Mouse (Mus musculus): Measurements from ENCODE around the gene Gm20481.
"Not testable (repeated sequence)": the region's sequence is repeated elsewhere in the genome, so short reads cannot be mapped to it uniquely, and the experiment has no call there.

The Gm20481 gene

DNA sequence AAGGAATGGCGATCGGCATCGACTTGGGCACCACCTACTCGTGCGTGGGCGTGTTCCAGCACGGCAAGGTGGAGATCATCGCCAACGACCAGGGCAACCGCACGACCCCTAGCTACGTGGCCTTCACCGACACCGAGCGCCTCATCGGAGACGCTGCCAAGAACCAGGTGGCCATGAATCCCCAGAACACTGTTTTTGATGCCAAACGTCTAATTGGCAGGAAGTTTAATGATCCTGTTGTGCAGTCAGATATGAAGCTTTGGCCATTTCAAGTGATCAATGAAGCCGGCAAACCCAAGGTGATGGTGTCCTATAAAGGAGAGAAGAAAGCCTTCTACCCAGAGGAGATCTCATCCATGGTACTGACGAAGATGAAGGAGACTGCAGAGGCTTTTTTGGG, 7.3 kb downstream of the Gm20481 start:
- DNase-seq: no peak

DNA sequence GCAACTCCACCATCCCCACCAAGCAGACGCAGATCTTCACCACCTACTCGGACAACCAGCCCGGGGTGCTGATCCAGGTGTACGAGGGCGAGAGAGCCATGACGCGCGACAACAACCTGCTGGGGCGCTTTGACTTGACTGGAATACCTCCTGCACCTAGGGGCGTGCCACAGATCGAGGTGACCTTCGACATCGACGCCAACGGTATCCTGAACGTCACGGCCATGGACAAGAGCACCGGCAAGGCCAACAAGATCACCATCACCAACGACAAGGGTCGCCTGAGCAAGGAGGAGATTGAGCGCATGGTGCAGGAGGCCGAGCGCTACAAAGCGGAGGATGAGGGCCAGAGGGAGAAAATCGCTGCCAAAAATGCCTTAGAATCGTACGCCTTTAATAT, 8.5 kb downstream of the Gm20481 start:
- DNase-seq: no peak

DNA sequence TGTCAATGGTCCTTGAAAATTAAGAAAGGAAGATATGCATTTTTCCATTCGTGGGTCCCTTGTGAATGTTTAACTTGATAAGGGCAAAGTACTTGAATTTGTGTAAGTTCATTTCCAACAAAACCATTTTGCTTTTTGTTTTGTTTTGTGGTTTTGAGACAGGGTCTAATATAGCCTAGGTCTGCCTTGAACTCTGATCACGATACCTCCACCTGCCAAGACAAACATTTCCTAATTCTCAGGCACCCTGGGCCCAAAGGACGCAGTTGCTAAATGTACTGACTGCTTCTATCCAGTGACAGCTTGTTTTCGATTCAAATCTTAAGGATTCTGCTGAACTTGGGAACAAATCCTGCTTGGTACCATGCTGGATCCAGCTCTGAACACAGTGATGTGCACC, 9.9 kb downstream of the Gm20481 start:
- no peak for DNase-seq

DNA sequence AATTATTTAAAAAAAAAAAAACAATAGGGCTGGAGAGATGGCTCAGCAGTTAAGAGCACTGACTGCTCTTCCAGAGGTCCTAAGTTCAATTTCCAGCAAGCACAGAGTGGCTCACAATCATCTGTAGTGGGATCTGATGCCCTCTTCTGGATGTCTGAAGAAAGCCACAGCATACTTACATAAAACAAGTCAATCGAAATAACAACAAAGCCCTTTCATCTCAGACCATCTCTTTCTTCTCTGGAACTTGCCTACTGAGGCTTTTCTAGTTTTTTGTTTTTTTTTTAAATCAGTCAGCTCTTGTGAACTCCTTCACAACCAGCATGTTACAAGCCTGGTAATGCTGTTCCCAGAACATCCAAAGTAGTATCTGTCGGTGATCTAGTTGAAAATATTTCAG, 10.9 kb downstream of the Gm20481 start:
- DNase-seq: peak; percentile 54 to 63

DNA sequence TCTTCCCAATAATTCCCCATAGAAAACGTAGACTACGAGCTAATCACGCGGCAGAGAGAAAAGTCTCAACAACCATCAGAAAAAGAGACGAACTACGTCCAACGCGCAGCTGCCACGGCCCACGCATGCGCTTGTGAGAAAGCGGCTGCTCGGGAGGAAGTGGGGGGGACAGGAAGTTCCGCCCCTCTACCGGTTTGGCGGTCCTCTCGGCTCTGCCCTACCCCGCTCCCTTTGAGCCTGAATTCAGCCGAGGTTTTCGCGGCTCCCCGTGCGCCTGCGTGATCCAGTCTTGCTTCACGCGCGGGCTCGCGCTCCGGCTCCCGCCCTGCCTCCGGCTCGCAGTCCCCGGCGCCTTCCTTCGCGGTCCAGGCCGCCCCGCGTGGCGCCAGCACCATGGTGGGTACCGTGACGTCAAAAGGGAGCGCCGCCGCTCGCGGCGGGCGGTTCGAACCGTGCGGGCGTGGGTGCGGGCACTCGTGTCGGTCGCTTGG, 12.0 kb downstream of the Gm20481 start, which contains the start of gene Lsm2:
Gene Lsm2 (plus strand): TSS at position 173 of the 491 bp plus-strand sequence.
- peak; percentile 92 to 96 for DNase-seq

DNA sequence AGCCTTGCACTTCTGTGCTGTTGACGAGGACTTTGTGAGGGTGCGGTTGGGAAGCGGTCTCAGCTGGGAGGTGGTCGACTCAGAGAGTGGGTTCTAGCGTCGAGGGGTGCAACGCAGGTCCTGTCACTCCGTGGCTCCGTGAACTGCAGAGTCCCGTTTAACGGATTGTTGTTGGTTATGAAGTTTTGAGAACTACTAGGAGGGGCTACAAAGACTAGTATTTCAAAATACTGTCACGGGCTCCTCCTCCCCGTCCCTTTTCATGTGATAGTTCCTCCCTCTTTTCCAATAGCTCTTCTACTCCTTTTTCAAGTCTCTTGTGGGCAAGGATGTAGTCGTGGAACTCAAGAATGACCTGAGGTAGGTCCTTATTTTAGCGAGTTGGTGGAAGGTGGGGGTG, 12.6 kb downstream of the Gm20481 start:
- DNase-seq: no peak

DNA sequence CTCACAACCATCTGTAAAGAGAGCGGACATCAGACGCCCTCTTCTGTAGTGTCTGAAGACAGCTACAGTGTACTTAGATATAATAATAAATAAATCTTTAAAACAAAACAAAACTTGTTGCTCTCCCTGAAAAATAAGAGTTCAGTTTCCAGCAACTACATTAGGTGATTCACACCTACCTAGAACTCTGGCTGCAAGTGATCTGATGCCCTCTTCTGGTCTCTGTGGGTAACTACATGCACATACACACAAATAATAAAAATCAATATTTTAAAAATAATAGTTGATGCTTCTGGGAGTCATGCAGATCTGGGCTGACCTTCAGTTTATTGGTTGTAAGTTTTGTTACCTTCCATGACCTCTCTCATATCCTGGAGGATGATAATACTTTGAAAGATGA, 14.5 kb downstream of the Gm20481 start:
- peak in 1 of 2 experiments; percentile 50 for DNase-seq

DNA sequence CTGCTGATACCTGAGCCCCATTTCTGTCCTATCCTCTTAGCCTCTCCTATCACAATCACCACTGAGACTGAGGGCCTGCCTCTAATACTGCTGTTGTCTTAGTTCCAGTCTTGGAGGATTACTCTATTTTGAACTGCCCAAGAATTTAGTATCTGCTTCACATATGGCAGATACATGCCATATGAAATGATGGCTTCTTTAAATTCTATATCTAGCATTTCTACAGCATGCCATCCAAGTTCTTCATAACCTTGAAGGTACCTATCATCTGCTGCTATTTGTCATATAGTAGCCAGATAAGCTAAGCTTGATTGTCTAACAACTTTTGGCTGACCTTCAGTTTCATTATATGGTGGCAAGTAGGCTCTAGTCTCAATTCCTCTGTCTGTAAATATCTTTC, 25.0 kb downstream of the Gm20481 start:
- no peak for DNase-seq

DNA sequence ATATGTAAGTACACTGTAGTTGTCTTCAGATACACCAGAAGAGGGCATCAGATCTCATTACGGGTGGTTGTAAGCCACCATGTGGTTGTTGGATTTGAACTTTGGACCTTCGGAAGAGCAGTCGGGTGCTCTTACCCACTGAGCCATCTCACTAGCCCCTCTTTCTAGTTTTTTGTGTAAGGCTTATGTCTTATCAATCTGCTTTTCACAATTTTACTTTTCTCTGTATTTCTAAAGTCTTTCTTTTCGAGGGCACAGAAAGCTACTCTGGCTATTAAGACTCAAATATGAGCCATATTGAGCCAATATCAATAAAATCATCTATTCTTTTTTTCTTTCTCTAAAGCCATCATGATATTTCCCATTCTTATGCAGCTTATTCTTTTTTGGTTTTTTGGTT, 25.5 kb downstream of the Gm20481 start:
- DNase-seq: peak in 1 of 2 experiments; percentile 15

DNA sequence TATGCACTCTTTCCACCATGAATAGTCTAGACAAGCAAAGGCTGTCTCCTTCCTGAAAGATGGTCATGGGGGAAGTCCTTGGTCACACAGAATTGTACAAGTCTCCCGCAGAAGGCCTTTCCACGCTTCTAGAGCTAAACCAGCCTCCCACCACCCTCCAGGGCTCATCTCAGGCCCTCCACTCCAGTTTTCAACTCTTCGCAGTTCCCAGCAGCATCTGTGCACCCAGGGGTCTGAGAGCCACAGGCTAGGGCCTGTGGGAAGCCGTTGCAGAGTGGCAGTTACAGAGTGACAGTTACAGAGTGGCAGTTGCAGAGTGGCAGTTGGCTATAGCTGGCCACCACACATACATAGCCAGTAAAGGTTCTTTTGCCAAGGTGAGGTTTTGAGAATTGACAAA, 26.2 kb downstream of the Gm20481 start:
- peak in 1 of 2 experiments; percentile 16 for DNase-seq

DNA sequence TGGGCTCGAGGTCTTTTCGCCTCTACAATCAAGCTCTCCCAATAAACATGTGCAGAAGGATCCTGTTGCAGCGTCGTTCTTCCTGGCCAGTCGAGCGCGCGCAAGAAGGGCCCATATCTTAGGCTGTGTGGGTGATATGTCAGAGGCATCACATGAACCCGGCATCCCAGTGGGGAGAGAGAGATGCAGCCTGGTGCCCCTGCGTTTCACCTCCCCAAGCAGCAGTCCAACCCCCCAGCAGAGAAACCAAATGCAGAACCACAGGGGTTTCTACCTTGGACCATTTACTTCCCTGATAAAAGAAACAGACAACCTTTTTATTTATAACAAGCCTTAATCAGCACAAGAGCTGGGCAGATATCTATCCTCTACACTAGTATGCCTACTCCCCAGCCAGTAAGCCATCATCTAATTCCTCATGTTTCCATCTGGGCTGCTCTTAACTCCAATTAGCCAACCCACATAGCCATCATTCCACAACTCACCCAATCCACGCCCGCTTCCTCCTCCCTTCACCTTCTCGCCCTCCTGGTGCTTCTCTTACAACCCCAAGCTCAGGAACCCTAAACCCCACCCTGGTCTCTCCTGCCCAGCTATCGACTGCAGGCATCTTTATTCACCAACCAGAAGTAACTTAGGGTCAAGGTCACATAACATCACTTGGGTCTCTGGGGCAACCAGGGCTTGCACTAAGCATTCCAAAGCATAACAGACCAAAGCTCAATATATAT, 26.9 kb downstream of the Gm20481 start:
- DNase-seq: peak in 1 of 2 experiments; percentile 26

DNA sequence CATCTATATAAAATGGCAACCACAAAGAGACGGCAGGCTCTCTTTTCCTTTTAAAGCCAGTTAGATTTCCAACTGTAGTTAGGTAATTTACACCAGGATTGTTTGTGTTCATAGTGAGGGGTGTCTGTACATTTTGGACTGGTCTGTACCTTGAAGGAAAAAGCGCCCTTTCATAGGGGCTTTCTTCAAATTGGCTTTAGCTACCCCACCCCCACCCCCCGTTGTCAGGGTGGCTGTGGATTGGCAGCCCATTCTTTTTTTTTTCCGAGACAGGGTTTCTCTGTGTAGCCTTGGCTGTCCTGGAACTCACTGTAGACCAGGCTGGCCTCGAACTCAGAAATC, 27.4 kb downstream of the Gm20481 start:
- peak in 1 of 2 experiments; percentile 15 for DNase-seq

DNA sequence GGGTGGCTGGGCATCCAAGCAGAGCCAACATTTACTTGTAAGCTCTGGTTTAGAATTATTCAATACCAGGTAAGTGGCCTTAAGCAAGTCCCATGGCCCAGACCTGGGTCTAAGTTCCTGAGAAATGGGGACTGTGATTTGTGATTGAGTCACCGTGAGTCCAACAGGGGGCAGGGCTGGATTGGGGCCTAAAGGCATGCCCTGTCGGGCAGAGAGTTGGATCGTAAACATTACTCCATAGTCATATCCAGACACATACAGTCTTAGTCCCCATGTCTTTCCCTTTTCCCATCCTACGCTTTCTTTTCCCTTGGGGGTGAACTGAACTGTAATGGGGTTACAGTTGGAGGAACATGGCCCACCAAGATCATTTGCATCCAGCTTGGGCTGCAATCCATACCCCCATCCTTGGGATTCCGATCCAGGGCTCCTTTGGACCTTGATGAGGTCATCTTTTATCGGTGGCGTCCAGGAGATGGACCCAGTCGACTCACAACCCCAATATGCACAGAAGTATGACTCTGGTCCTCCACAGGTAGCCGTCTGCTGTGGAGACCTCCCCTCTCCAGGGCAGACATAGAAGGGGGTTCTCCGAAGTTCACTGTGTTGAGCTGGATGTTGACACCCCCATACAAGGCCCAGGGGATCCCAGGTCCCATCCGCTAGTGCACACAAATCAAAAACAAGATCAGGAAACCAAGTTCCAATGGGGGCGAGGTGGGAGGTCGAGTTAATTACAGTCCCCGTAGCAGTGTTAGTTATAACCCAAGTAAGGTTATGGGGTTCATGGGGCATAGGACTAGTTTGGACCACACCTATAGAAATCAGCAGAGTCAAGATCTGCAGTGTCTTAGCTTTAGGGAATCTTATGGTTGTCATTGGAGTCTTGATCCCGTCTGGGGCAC, 29.1 kb downstream of the Gm20481 start:
- DNase-seq: no peak

DNA sequence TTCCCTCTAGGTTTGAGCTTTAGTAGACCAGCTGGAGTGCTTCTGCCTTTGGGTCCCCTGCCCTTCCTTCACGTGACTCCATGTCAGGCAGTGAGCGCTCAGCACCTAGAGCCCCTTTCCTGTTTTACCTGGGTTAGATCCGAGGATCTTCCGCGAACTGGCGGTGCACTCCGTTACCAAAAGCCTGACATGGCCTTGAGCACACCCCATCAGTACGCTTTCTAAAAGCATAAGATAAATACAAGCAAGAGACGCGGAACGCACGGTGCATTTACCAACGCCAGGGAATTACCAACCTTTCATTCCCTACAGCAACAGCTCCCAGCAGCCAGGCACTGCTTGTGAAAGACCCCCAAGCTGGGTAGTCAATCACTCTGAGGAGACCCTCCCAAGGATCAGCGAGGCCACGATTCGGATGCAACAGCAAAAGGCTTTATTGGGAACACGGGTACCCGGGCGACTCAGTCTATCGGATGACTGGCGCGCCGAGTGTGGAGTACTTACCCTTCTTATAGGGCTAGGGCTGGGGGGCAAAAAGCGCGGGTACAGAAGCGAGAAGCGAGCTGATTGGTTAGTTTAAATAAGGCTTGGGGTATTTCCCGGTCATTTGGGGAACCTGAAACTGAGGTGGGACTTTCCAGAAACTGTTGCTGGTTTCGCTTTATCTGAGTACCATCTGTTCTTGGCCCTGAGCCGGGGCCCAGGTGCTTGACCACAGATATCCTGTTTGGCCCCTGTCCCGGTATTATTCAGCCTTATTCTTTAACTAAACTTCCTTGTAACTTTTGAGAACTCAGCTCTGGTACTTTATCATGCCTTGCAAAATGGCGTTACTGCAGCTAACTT, 30.4 kb downstream of the Gm20481 start:
- DNase-seq: not testable (repeated sequence)

DNA sequence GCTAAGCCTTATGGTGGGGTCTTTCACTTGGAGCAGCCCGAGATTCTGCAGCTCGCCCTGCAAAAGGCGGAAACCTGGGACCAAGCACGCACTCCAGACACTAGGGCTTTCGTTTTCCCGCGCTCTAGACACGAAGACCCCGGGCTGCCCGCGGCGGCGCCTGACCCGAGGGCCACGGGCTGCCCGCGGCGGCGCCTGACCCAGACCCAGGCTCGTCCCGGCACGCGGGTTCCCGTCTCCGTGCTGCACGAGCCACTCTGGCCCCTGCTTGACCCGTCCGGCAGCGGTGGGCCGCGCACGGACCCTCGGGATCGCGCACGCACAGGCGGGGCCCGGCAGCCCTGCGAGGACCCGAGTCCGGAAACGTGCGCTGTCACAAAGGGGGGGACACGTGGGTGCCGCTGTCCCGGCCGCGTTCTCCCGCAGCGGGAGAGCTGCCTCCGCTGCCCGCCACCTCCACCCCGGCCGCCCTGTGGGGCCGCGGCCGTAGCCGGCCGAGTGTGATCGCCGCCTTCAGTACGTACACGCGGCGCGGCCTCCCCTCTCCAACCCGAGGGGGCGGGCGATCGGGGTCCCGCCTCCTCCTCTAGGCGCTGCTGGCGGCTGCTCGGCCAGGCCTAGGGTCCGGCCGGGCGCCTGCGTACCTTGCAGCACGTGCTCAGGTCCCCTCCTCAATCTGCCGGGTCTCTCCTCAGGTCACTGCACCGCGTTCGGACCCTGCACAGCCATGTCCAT, 31.2 kb downstream of the Gm20481 start, which contains the start of gene Vars:
Gene Vars (plus strand): TSS at position 271 of the 735 bp plus-strand sequence.
- peak; percentile 85 to 93 for DNase-seq

DNA sequence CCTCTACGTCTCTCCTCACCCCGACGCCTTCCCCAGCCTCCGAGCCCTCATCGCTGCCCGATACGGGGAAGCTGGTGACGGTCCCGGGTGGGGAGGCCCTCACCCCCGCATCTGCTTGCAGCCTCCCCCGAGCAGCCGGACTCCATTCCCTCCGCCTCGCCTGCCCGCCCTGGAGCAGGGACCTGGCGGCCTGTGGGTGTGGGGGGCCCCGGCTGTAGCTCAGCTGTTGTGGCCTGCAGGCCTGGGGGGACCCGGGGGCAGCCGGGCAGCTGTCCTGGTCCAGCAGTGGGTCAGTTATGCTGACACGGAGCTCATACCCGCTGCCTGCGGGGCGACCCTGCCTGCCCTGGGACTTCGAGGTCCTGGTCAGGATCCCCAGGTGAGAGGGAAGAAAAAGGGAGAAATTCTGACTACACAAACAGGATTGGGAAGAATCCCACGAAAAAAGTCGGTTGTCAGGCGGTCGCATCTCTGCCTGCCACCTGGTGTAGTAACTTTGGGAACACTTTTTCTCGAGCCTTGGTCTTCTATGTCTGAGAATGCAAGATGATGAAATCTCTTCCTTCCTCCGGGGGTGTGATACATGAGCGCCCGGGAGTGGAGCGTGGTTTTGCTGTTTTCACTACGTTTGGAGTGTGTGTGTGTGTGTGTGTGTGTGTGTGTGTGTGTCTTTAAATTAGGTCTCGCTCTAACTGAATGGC, 31.9 kb downstream of the Gm20481 start:
- DNase-seq: no peak

DNA sequence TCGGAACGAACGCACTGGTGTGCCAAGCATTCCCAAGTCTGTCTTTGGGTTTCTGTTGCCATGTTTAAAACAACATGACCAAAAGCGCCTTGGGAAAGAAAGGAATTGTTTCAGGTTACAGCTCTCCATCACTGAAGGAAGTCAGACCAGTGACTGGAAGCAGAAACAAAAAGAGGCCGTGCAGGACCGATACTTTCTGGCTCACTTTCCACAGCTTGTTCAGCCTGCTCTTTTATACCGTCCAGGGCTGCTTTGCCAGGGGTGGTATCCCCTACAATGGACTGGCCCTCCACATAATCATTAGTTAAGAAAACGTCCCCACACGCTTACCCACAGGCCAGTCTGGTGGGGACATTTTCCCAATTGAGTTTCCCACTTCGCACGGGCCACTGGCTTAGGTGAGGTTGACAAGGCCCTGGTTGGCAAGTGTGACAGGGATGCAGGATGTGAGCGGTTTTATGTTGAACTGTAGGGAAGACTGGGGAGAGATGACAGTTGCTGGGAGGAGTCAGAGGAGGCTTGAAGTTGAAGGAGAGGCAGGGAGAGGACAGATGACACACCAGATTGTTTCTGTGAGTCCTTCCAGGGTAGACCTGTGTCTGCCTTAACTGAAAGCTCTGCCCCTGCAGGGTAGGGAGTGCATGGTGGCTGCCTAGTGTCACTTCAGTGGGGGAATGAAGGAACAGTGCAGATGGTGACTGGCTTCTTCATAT, 32.6 kb downstream of the Gm20481 start:
- DNase-seq: no peak

DNA sequence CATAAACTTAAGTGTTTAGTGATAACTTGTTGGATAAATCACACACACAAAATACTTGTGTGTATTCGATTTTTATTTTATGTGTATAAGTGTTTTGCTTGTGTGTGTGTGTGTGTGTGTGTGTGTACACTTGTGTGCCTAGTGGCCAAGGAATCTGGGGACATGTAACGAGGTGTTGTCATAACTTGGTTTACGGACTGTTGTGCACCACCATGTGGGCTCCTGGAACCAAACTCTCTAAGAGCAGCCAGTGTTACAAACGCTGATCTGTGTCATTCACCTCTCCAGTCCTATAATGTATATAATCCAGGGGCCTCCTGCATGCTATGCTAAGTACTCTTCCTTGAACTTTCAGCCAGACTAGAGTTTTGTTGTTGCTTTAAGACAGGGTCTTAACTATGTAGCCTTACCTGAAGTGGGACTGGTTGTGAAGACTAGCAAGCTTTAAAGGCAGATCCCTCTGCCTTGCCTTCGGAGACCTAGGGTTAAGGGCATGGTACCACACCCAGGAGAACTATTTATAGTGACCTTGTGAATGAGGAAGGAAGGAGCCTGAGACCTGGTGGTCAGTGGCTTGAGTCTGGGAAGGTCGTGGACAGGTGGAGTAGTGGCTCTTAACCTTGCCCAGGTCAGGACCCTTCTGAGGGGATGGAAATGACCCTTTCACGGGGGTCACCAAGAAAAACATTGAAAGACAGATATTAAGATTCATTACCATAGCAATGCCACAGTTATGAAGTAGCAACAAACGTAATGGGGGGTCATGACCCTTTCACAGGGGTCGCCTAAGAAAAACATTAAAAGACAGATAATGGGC, 33.5 kb downstream of the Gm20481 start:
- no peak for DNase-seq

DNA sequence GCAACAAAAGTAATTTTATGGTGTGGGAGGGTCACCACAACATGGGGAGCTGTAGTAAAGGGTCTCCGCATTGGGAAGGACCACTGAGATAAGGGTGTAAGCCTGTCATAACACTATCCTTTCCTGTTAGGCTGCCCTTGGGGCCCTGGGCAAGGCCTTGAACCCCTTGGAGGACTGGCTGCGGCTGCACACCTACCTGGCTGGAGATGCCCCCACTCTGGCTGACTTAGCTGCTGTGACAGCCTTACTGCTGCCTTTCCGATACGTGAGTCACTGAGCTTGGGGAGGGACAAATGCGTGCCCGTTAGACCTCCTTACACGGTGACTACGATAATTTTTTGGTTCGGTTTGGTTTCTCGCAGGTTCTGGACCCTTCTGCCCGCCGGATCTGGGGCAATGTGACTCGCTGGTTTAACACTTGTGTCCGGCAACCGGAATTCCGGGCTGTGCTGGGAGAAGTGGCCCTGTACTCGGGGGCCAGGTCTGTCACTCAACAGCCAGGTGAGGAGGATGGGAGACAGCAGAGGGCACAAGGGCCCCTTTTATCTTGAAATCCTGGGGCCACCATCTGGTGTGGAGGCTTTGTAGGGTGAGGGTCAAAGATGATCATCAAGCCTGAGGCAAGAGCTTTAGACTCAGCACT, 34.5 kb downstream of the Gm20481 start:
- DNase-seq: no peak

All from kidney, postnatal 25 days (tissue).